Mouse (Mus musculus) forebrain, embryonic 13.5 days (tissue): ENCODE measurements around the gene Tubg2. TPM values are rescaled to one million over a fixed set of nuclear protein-coding genes. Genes with fewer than 3 reads are reported as not detected.

Experiments
- ATAC-seq: fragments of 200-750 bp; cut with Nextera tagmentation; 2 replicates; pipeline ENCODE4 v1.8.0; 2017
- H3K27ac ChIP-seq: fragments of 300-500 bp; sonication (generic); 2 replicates; pipeline ENCODE4 v1.5.1; 2015; ENCODE audit warnings: inconsistent platforms, mild to moderate bottlenecking, moderate library complexity
- H3K27me3 ChIP-seq: fragments of 300-500 bp; sonication (generic); 2 replicates; pipeline ENCODE4 v1.6.1; 2015; ENCODE audit warnings: mild to moderate bottlenecking, inconsistent platforms
- H3K36me3 ChIP-seq: fragments of 300-500 bp; sonication (generic); 2 replicates; pipeline ENCODE4 v1.6.1; 2015; ENCODE audit warnings: mild to moderate bottlenecking, inconsistent platforms; ENCODE audit not compliant: poor library complexity, severe bottlenecking
- H3K4me1 ChIP-seq: fragments of 300-500 bp; sonication (generic); 2 replicates; pipeline ENCODE4 v1.6.1; 2015; ENCODE audit warnings: inconsistent platforms
- H3K4me2 ChIP-seq: fragments of 300-500 bp; sonication (generic); 2 replicates; pipeline ENCODE4 v1.6.1; 2015; ENCODE audit warnings: inconsistent platforms, mild to moderate bottlenecking, moderate library complexity
- H3K4me3 ChIP-seq: fragments of 300-500 bp; sonication (generic); 2 replicates; pipeline ENCODE4 v1.5.1; 2015; ENCODE audit warnings: mild to moderate bottlenecking, inconsistent platforms
- H3K9ac ChIP-seq: fragments of 300-500 bp; sonication (generic); 2 replicates; pipeline ENCODE4 v1.6.1; 2015; ENCODE audit warnings: mild to moderate bottlenecking, inconsistent platforms
- H3K9me3 ChIP-seq: fragments of 300-500 bp; sonication (generic); replicated peaks from 2 replicates; pipeline ENCODE4 v1.6.1; 2016; ENCODE audit warnings: inconsistent platforms
- WGBS: fragments of 180-500 bp; shearing (Covaris S2); methylation state at CpG from one replicate; pipeline ENCODE4 v1.1.7; 2015; 5-methylcytosine and 5-hydroxymethylcytosine counted together
- polyA plus RNA-seq: library from polyadenylated mRNA; unstranded; fragments of >200 nt; fragmentation: Nextera tagmentation; extraction: Ambion mirVana; gene quantifications from 2 replicates; pipeline ENCODE4 v1.2.1, GENCODE M21; 2015

Tubg2 gene
- polyA plus RNA-seq, 1 experiment from 2014 or later = 14.6 TPM

GRCm38 (mm10) chr11:101186526-101187247 lies 31.0 kb downstream of the Tubg2 start:
- Histone ChIP-seq H3K27ac (no peak overlapping the region), H3K4me2 (no peak overlapping the region), H3K9me3 (no peaks in the 10 kb centered on the region), H3K9ac (no peak overlapping the region), H3K27me3 (0 out of 2 replicates have a peak, but pooled peaks cover 8% of the 10 kb centered on the region), H3K36me3 (no peaks in the 10 kb centered on the region), H3K4me1 (peaks cover 18% of the 10 kb centered on the region), H3K4me3 (no peak overlapping the region)
- ATAC-seq = no peak
- WGBS = 85% methylated on average over 27 of the region's 27 CpGs

GRCm38 (mm10) chr11:101187541-101187940 lies 31.8 kb downstream of the Tubg2 start:
- 89% methylated on average over 5 of the region's 5 CpGs for WGBS
- H3K27ac ChIP-seq = no peak overlapping the region
- ATAC-seq = no peak
- H3K27me3 ChIP-seq = 0 out of 2 replicates have a peak, but pooled peaks cover 4% of the 10 kb centered on the region
- H3K9me3 ChIP-seq = no peaks in the 10 kb centered on the region
- no peak overlapping the region for H3K4me3 ChIP-seq
- peaks cover 18% of the 10 kb centered on the region for H3K4me1 ChIP-seq
- H3K9ac ChIP-seq = no peak overlapping the region
- no peaks in the 10 kb centered on the region for H3K36me3 ChIP-seq
- no peak overlapping the region for H3K4me2 ChIP-seq

GRCm38 (mm10) chr11:101188166-101188805 lies 32.6 kb downstream of the Tubg2 start:
- H3K4me3 ChIP-seq = no peak overlapping the region
- no peak overlapping the region; the same call in 1 of the 2 replicates for H3K27ac ChIP-seq
- no peaks in the 10 kb centered on the region for H3K27me3 ChIP-seq
- WGBS = 78% methylated on average over 11 of the region's 11 CpGs
- H3K9me3 ChIP-seq = no peaks in the 10 kb centered on the region
- peaks cover 18% of the 10 kb centered on the region for H3K4me1 ChIP-seq
- H3K9ac ChIP-seq = no peak overlapping the region
- ATAC-seq = no peak
- 0 out of 2 replicates have a peak, but pooled peaks cover 5% of the 10 kb centered on the region for H3K36me3 ChIP-seq
- H3K4me2 ChIP-seq = no peak overlapping the region

GRCm38 (mm10) chr11:101189495-101190180 lies 33.9 kb downstream of the Tubg2 start:
- H3K27ac ChIP-seq = peak overlapping the region; percentile 60
- peak; percentile 58 for ATAC-seq
- H3K4me1 ChIP-seq = peaks cover 18% of the 10 kb centered on the region
- no peak overlapping the region for H3K4me2 ChIP-seq
- WGBS = 19% methylated on average over 5 of the region's 6 CpGs
- no peaks in the 10 kb centered on the region for H3K27me3 ChIP-seq
- no peak overlapping the region for H3K4me3 ChIP-seq
- H3K9ac ChIP-seq = peak overlapping the region; percentile 26; the same call in 1 of the 2 replicates
- no peaks in the 10 kb centered on the region for H3K9me3 ChIP-seq
- peaks cover 10% of the 10 kb centered on the region for H3K36me3 ChIP-seq

GRCm38 (mm10) chr11:101190181-101190912 lies 34.6 kb downstream of the Tubg2 start:
- Histone ChIP-seq H3K9ac (peak overlapping the region; percentile 26; the same call in 1 of the 2 replicates), H3K4me2 (no peak overlapping the region), H3K4me3 (no peak overlapping the region), H3K27me3 (no peaks in the 10 kb centered on the region), H3K9me3 (no peaks in the 10 kb centered on the region), H3K4me1 (peaks cover 18% of the 10 kb centered on the region), H3K27ac (peak overlapping the region; percentile 60), H3K36me3 (peaks cover 14% of the 10 kb centered on the region)
- 0 out of 2 replicates have a peak, but pooled peaks have one; percentile 29 for ATAC-seq
- 48% methylated on average over 8 of the region's 8 CpGs for WGBS

- Histone ChIP-seq H3K9ac (no peak overlapping the region), H3K27ac (no peak overlapping the region), H3K9me3 (no peaks in the 10 kb centered on the region), H3K4me2 (no peak overlapping the region), H3K36me3 (peaks cover 14% of the 10 kb centered on the region), H3K4me3 (no peak overlapping the region), H3K4me1 (peaks cover 18% of the 10 kb centered on the region), H3K27me3 (no peaks in the 10 kb centered on the region)
- WGBS = 55% methylated on average over 17 of the region's 17 CpGs
- ATAC-seq = 0 out of 2 replicates have a peak, but pooled peaks have one; percentile 17
Measured at GRCm38 (mm10) chr11:101190913-101191907, 35.5 kb downstream of the Tubg2 start.

- no peak overlapping the region for H3K4me3 ChIP-seq
- peaks cover 22% of the 10 kb centered on the region for H3K36me3 ChIP-seq
- WGBS = 72% methylated on average over 4 of the region's 4 CpGs
- H3K9ac ChIP-seq = no peak overlapping the region
- no peak overlapping the region for H3K27ac ChIP-seq
- no peak for ATAC-seq
- no peaks in the 10 kb centered on the region for H3K9me3 ChIP-seq
- H3K4me2 ChIP-seq = no peak overlapping the region
- no peaks in the 10 kb centered on the region for H3K27me3 ChIP-seq
- peaks cover 18% of the 10 kb centered on the region for H3K4me1 ChIP-seq
Measured at GRCm38 (mm10) chr11:101191919-101192470, 36.3 kb downstream of the Tubg2 start.

- Histone ChIP-seq H3K4me2 (no peak overlapping the region), H3K9me3 (no peaks in the 10 kb centered on the region), H3K4me1 (peaks cover 18% of the 10 kb centered on the region), H3K4me3 (no peak overlapping the region), H3K36me3 (peaks cover 26% of the 10 kb centered on the region), H3K27me3 (no peaks in the 10 kb centered on the region), H3K27ac (no peak overlapping the region), H3K9ac (no peak overlapping the region)
- no peak for ATAC-seq
- 92% methylated on average over 6 of the region's 6 CpGs for WGBS
Measured at GRCm38 (mm10) chr11:101192646-101193045, 36.9 kb downstream of the Tubg2 start.

- Histone ChIP-seq H3K9ac (no peak overlapping the region), H3K4me3 (no peak overlapping the region), H3K4me1 (peaks cover 18% of the 10 kb centered on the region), H3K36me3 (peaks cover 30% of the 10 kb centered on the region), H3K4me2 (no peak overlapping the region), H3K27ac (no peak overlapping the region), H3K27me3 (no peaks in the 10 kb centered on the region), H3K9me3 (no peaks in the 10 kb centered on the region)
- ATAC-seq = no peak
- 84% methylated on average over 7 of the region's 7 CpGs for WGBS
Measured at GRCm38 (mm10) chr11:101193076-101193475, 37.4 kb downstream of the Tubg2 start.

GRCm38 (mm10) chr11:101194137-101194536 lies 38.4 kb downstream of the Tubg2 start:
- 73% methylated on average over 5 of the region's 5 CpGs for WGBS
- ATAC-seq = no peak
- peaks cover 40% of the 10 kb centered on the region for H3K36me3 ChIP-seq
- H3K4me1 ChIP-seq = peaks cover 18% of the 10 kb centered on the region
- no peaks in the 10 kb centered on the region for H3K27me3 ChIP-seq
- H3K27ac ChIP-seq = no peak overlapping the region
- H3K9me3 ChIP-seq = no peaks in the 10 kb centered on the region
- no peak overlapping the region for H3K4me2 ChIP-seq
- no peak overlapping the region for H3K4me3 ChIP-seq
- H3K9ac ChIP-seq = no peak overlapping the region
